Mouse (Mus musculus): Measurements from ENCODE around the gene Cdc5l. TPM values are rescaled to one million over a fixed set of nuclear protein-coding genes. Genes with fewer than 3 reads are reported as not detected.

The Cdc5l gene
- polyA plus RNA-seq, 1 experiment, result 5.3 TPM

- no peak overlapping the region for H3K4me3 ChIP-seq (replicated peaks)
- H3K9me3 ChIP-seq, result no peaks in the 10 kb centered on the region
- peaks cover 9% of the 10 kb centered on the region for H3K27me3 ChIP-seq (replicated peaks)
- TF ChIP-seq GATA1 (IDR thresholded peaks at IDR 0.05; ENCODE audit: borderline replicate concordance, low read length) (no peak), FLI1 (IDR thresholded peaks at IDR 0.05; ENCODE audit: low read length) (no peak)
- H3K4me1 ChIP-seq, result peaks cover 50% of the 10 kb centered on the region
- H3K36me3 ChIP-seq (replicated peaks; ENCODE audit: low read length), result peaks cover 24% of the 10 kb centered on the region
Observed at GRCm38 (mm10) chr17:45379271-45379784, 54.2 kb downstream of the Cdc5l start.

GRCm38 (mm10) chr17:45377323-45377722, 56.2 kb downstream of the Cdc5l start:
- TF ChIP-seq GATA1 (IDR thresholded peaks at IDR 0.05; ENCODE audit: borderline replicate concordance, low read length) (no peak), FLI1 (IDR thresholded peaks at IDR 0.05; ENCODE audit: low read length) (no peak)
- Histone ChIP-seq H3K9me3 (no peaks in the 10 kb centered on the region), H3K36me3 (replicated peaks; ENCODE audit: low read length) (peaks cover 15% of the 10 kb centered on the region), H3K4me3 (replicated peaks) (no peak overlapping the region), H3K4me1 (peaks cover 35% of the 10 kb centered on the region), H3K27me3 (replicated peaks) (peaks cover 26% of the 10 kb centered on the region)

- Histone ChIP-seq H3K27me3 (replicated peaks) (peaks cover 49% of the 10 kb centered on the region), H3K4me1 (peaks cover 21% of the 10 kb centered on the region), H3K4me3 (replicated peaks) (no peak overlapping the region), H3K36me3 (replicated peaks; ENCODE audit: low read length) (no peaks in the 10 kb centered on the region), H3K9me3 (no peaks in the 10 kb centered on the region)
- TF ChIP-seq FLI1 (IDR thresholded peaks at IDR 0.05; ENCODE audit: low read length), result no peak
- TF ChIP-seq GATA1 (IDR thresholded peaks at IDR 0.05; ENCODE audit: borderline replicate concordance, low read length), result no peak
Observed at GRCm38 (mm10) chr17:45373987-45374608, 59.4 kb downstream of the Cdc5l start.

GRCm38 (mm10) chr17:45371042-45371441, 62.5 kb downstream of the Cdc5l start:
- TF ChIP-seq GATA1 (IDR thresholded peaks at IDR 0.05; ENCODE audit: borderline replicate concordance, low read length) (no peak), FLI1 (IDR thresholded peaks at IDR 0.05; ENCODE audit: low read length) (no peak)
- Histone ChIP-seq H3K27me3 (replicated peaks) (peaks cover 63% of the 10 kb centered on the region), H3K36me3 (replicated peaks; ENCODE audit: low read length) (no peaks in the 10 kb centered on the region), H3K4me1 (peaks cover 6% of the 10 kb centered on the region), H3K9me3 (no peaks in the 10 kb centered on the region), H3K4me3 (replicated peaks) (no peak overlapping the region)

GRCm38 (mm10) chr17:45370535-45370934, 63.0 kb downstream of the Cdc5l start:
- Histone ChIP-seq H3K27me3 (replicated peaks) (peaks cover 59% of the 10 kb centered on the region), H3K36me3 (replicated peaks; ENCODE audit: low read length) (no peaks in the 10 kb centered on the region), H3K4me1 (peaks cover 6% of the 10 kb centered on the region), H3K4me3 (replicated peaks) (no peak overlapping the region), H3K9me3 (no peaks in the 10 kb centered on the region)
- TF ChIP-seq GATA1 (IDR thresholded peaks at IDR 0.05; ENCODE audit: borderline replicate concordance, low read length), result no peak

- peaks cover 48% of the 10 kb centered on the region for H3K27me3 ChIP-seq (replicated peaks)
- H3K9me3 ChIP-seq, result no peaks in the 10 kb centered on the region
- no peaks in the 10 kb centered on the region for H3K4me1 ChIP-seq
- no peak overlapping the region for H3K4me3 ChIP-seq (replicated peaks)
- TF ChIP-seq FLI1 (IDR thresholded peaks at IDR 0.05; ENCODE audit: low read length) (no peak), GATA1 (IDR thresholded peaks at IDR 0.05; ENCODE audit: borderline replicate concordance, low read length) (no peak)
- H3K36me3 ChIP-seq (replicated peaks; ENCODE audit: low read length), result no peaks in the 10 kb centered on the region
Observed at GRCm38 (mm10) chr17:45364871-45365270, 68.7 kb downstream of the Cdc5l start.

- Histone ChIP-seq H3K36me3 (replicated peaks; ENCODE audit: low read length) (no peaks in the 10 kb centered on the region), H3K9me3 (no peaks in the 10 kb centered on the region), H3K27me3 (replicated peaks) (peaks cover 60% of the 10 kb centered on the region), H3K4me3 (replicated peaks) (no peak overlapping the region), H3K4me1 (no peaks in the 10 kb centered on the region)
- TF ChIP-seq GATA1 (IDR thresholded peaks at IDR 0.05; ENCODE audit: borderline replicate concordance, low read length) (no peak), FLI1 (IDR thresholded peaks at IDR 0.05; ENCODE audit: low read length) (no peak)
Observed at GRCm38 (mm10) chr17:45360950-45361349, 72.6 kb downstream of the Cdc5l start.

GRCm38 (mm10) chr17:45359443-45359842, 74.1 kb downstream of the Cdc5l start:
- TF ChIP-seq FLI1 (IDR thresholded peaks at IDR 0.05; ENCODE audit: low read length), result no peak
- Histone ChIP-seq H3K9me3 (no peaks in the 10 kb centered on the region), H3K4me1 (no peaks in the 10 kb centered on the region), H3K36me3 (replicated peaks; ENCODE audit: low read length) (no peaks in the 10 kb centered on the region), H3K27me3 (replicated peaks) (peaks cover 60% of the 10 kb centered on the region), H3K4me3 (replicated peaks) (no peak overlapping the region)

GRCm38 (mm10) chr17:45356431-45356830, 77.1 kb downstream of the Cdc5l start:
- no peak overlapping the region for H3K4me3 ChIP-seq (replicated peaks)
- no peak for TF ChIP-seq FLI1 (IDR thresholded peaks at IDR 0.05; ENCODE audit: low read length)
- no peak for TF ChIP-seq GATA1 (IDR thresholded peaks at IDR 0.05; ENCODE audit: borderline replicate concordance, low read length)
- H3K36me3 ChIP-seq (replicated peaks; ENCODE audit: low read length), result no peaks in the 10 kb centered on the region
- H3K27me3 ChIP-seq (replicated peaks), result peaks cover 55% of the 10 kb centered on the region
- no peaks in the 10 kb centered on the region for H3K4me1 ChIP-seq
- no peaks in the 10 kb centered on the region for H3K9me3 ChIP-seq

- H3K36me3 ChIP-seq (replicated peaks; ENCODE audit: low read length), result no peaks in the 10 kb centered on the region
- peaks cover 17% of the 10 kb centered on the region for H3K27me3 ChIP-seq (replicated peaks)
- peaks cover 21% of the 10 kb centered on the region for H3K9me3 ChIP-seq
- no peaks in the 10 kb centered on the region for H3K4me1 ChIP-seq
- H3K4me3 ChIP-seq (replicated peaks), result no peak overlapping the region
- TF ChIP-seq FLI1 (IDR thresholded peaks at IDR 0.05; ENCODE audit: low read length), result no peak
- no peak for TF ChIP-seq GATA1 (IDR thresholded peaks at IDR 0.05; ENCODE audit: borderline replicate concordance, low read length)
Observed at GRCm38 (mm10) chr17:45347951-45348350, 85.6 kb downstream of the Cdc5l start.

Other genes with a start within 250 kb of the Cdc5l start
- 0.34 TPM in 1 of 2 replicates, not detected in the other for gene Spats1, start 41.7 kb upstream of the Cdc5l start, polyA plus RNA-seq (2012; ENCODE audit: insufficient read depth, low replicate concordance)
- 12.6 and 19.9 TPM in 2 replicates for gene Aars2, start 73.1 kb upstream of the Cdc5l start, polyA plus RNA-seq (2012; ENCODE audit: insufficient read depth, low replicate concordance)
- gene Tcte1, start 89.7 kb upstream of the Cdc5l start, polyA plus RNA-seq (2012; ENCODE audit: insufficient read depth, low replicate concordance), result 0.12 TPM in 1 of 2 replicates, not detected in the other
- gene Tmem151b, start 115.9 kb upstream of the Cdc5l start, polyA plus RNA-seq (2012; ENCODE audit: insufficient read depth, low replicate concordance), result 0.93 and 1.1 TPM in 2 replicates
- 9.1 and 12.3 TPM in 2 replicates for gene Nfkbie, start 122.0 kb upstream of the Cdc5l start, polyA plus RNA-seq (2012; ENCODE audit: insufficient read depth, low replicate concordance)
- gene Slc35b2, start 130.1 kb upstream of the Cdc5l start, polyA plus RNA-seq (2012; ENCODE audit: insufficient read depth, low replicate concordance), result 24.8 and 30.6 TPM in 2 replicates
- 292 and 435 TPM in 2 replicates for gene Hsp90ab1, start 139.5 kb upstream of the Cdc5l start, polyA plus RNA-seq (2012; ENCODE audit: insufficient read depth, low replicate concordance)
- 24.7 TPM in 1 of 2 replicates, not detected in the other for gene Slc29a1, start 165.9 kb upstream of the Cdc5l start, polyA plus RNA-seq (2012; ENCODE audit: insufficient read depth, low replicate concordance)
- not detected in 2 replicates for gene Mymx, start 168.4 kb upstream of the Cdc5l start, polyA plus RNA-seq (2012; ENCODE audit: insufficient read depth, low replicate concordance)
- not detected in 2 replicates for gene Capn11, start 225.6 kb upstream of the Cdc5l start, polyA plus RNA-seq (2012; ENCODE audit: insufficient read depth, low replicate concordance)